Mouse (Mus musculus) megakaryocyte, embryonic 14.5 days (primary cell): Measurements from ENCODE around the gene Samm50.

Experiments used
- FLI1 ChIP-seq: IDR thresholded peaks from 2 replicates; pipeline ENCODE4 v1.6.1; 2012; ENCODE audit warnings: low read length, inconsistent platforms, mixed read lengths
- GATA1 ChIP-seq: IDR thresholded peaks from 3 replicates; pipeline ENCODE4 v1.6.1; 2012; ENCODE audit warnings: mixed read lengths, low read length, inconsistent platforms, borderline replicate concordance

DNA sequence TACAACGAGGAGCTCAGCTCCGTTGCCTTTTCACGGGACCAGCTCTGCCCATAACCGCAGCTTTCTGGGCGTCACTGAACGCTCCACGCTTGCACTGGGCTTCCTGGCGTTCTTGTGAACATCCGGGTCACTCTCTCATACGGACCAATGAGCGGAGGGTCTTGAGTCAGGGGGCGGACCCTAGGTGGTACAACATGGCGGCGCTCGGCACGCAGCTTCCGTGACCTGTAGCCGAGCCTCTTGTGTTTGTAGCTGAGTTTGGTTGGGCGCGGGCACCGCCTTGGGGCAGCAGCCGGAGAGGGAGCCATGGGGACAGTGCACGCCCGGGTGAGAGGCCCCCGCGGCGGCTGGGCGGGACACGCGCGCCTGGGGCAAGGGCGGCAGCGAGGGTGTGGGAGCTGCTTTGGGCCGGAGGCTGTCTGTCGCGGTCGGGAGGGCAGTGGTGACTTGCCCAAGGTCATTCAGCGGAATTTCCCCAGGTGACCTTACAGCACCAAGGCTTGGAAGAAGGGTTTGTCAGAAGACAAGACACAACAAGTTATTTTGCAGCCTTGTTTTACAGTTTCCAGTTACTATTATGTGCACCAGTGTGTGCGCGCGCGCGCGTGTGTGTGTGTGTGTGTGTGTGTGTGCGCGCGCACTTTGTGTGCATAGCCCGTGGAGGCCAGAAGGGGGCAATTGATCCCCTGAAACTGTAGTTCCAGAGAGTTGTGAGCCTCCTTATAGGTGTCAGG is at the start of gene Samm50:
- TF ChIP-seq GATA1 = no peak
- no peak for TF ChIP-seq FLI1
